Mouse (Mus musculus): Measurements from ENCODE around the gene Tprg.

Tprg gene

GRCm38 (mm10) chr16:25424915-25425314, 138.3 kb downstream of the Tprg start:
- DNase-seq (ENCODE audit: low read depth, low spot score), result no peak

- no peak for DNase-seq (ENCODE audit: low read depth, low spot score)
Measured at GRCm38 (mm10) chr16:25425376-25425775, 138.8 kb downstream of the Tprg start.

GRCm38 (mm10) chr16:25426261-25426660, 139.6 kb downstream of the Tprg start:
- DNase-seq (ENCODE audit: low read depth, low spot score), result no peak

GRCm38 (mm10) chr16:25440039-25440438, 153.4 kb downstream of the Tprg start:
- DNase-seq (ENCODE audit: low read depth, low spot score), result no peak

GRCm38 (mm10) chr16:25445580-25445979, 159.0 kb downstream of the Tprg start:
- DNase-seq (ENCODE audit: low read depth, low spot score), result no peak

- DNase-seq (ENCODE audit: low read depth, low spot score), result no peak
Measured at GRCm38 (mm10) chr16:25451511-25451910, 164.9 kb downstream of the Tprg start.

- DNase-seq (ENCODE audit: low read depth, low spot score), result no peak
Measured at GRCm38 (mm10) chr16:25464732-25465131, 178.1 kb downstream of the Tprg start.

- DNase-seq (ENCODE audit: low read depth, low spot score), result no peak
Measured at GRCm38 (mm10) chr16:25465435-25466139, 179.0 kb downstream of the Tprg start.

GRCm38 (mm10) chr16:25468040-25468439, 181.4 kb downstream of the Tprg start:
- DNase-seq (ENCODE audit: low read depth, low spot score), result no peak

GRCm38 (mm10) chr16:25468662-25469061, 182.0 kb downstream of the Tprg start:
- DNase-seq (ENCODE audit: low read depth, low spot score), result no peak

All from ES-CJ7 (cell line).